Mouse (Mus musculus): ENCODE data around the gene Mettl26. TPM values are rescaled to one million over a fixed set of nuclear protein-coding genes. Genes with fewer than 3 reads are reported as not detected.

Gene Mettl26
- polyA plus RNA-seq, 1 experiment from 2014 or later, result 50.7 TPM

DNA sequence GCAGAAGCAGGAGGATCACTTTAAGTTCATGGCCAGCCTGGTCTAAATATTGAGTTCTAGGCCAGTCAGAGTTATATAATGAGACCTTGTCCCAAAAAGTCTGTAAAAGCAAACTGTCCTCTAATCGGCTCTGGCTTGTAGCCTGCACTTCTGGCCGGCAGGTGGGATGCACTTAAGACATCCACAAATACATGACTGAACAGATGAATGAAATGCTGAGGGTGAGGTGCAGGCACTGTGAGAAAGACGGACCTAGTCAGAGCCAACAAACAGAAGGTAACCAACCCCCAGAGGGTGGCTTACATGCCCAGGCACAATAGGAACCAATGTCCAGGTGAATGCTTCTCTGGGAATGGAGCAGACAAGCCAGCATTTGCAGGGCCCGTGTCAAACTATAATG, 39.4 kb downstream of the Mettl26 start:
- Histone ChIP-seq H3K36me3 (ENCODE audit: insufficient read depth, low read length) (no peaks in the 10 kb centered on the region), H3K4me1 (ENCODE audit: insufficient read depth, low read depth, low read length) (peaks cover 8% of the 10 kb centered on the region; the same call in 1 of the 2 replicates), H3K27ac (ENCODE audit: low read length) (peak overlapping the region; percentile 10; the same call in 1 of the 2 replicates), H3K4me3 (ENCODE audit: low read depth, low read length) (no peak overlapping the region), H3K9ac (replicated peaks; ENCODE audit: low read depth) (no peak overlapping the region), H3K4me2 (replicated peaks; ENCODE audit: low read depth, low read length) (no peak overlapping the region), H3K9me3 (ENCODE audit: low read length) (no peaks in the 10 kb centered on the region), H3K27me3 (replicated peaks; ENCODE audit: insufficient read depth, low read length) (no peaks in the 10 kb centered on the region)
- ATAC-seq (no peak), DNase-seq (ENCODE audit: low spot score) (no peak)
- WGBS, result 66% methylated on average over 4 of the region's 4 CpGs
- TF ChIP-seq CTCF (IDR thresholded peaks at IDR 0.05) (no peak), EP300 (IDR thresholded peaks at IDR 0.05) (no peak)

DNA sequence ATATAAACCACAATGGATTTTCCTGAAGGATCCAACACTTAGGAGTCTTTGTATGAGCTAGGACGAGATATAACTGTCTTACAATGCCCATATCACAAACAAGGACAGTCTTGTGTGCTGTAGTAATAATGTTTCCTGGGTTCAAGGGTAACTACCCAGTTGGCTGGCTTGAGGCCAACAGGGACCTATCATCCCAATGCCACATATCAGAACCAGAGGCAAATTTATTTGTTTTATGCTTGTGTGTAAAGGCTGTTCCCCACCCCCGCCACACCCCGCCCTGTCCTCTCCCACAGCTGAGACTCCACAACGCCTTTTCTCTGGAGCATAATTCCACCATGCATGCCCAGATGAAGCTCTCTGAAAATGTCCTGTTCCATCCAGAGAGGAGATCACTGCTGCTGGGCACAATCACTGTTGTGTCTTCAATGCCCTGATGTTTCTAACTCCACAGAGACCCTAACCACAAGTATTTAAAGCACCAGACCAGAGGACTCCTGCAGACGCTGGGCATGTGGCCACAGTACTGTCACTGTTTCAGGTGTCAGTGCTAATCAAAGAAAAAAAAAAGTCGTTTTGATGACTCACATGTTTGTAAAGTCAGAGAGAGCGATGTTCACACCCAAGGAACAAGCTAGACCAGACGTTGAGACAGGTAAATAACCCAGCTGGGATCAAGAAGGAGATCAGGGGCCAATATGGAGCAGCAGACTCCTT, 42.2 kb downstream of the Mettl26 start:
- ATAC-seq, result no peak

DNA sequence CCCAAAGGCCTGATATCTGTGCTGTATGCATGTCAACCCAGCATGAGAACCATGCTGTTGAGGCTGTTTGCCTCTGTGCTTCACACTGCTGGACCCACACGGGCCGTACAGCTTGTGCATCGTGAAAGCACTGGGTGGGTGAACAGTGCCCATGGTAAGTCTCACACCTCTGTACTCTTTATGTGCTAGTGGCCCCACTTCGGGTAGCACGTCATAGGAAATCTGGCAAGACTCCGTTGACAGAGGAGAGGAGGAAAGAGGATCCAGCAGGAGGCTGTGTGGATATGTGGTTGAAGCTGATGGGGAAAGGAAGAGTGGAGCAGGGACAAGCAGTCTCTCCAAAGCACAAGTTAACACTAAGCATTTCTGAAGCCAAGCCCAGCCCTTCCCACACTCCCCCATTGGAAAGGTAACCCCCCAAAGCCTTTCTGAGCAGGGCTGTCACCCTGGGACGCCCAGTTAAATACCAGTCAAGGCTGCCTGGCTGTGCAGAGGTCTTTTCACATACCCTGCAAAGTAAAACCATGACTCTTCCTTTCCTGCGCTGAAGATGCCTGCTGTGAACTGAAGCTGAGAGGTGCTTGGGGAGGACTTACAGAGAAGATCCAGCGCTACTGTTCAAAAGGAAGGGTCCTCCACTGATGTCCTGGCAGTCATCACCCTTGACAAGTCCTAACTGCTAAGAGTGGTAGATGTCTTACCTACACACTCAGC, 43.3 kb downstream of the Mettl26 start:
- Histone ChIP-seq H3K27ac (ENCODE audit: low read length) (0 out of 2 replicates have a peak overlapping the region, but pooled peaks have one; percentile 82), H3K9ac (replicated peaks; ENCODE audit: low read depth) (peak overlapping the region; percentile 79), H3K4me1 (ENCODE audit: insufficient read depth, low read depth, low read length) (peaks cover 8% of the 10 kb centered on the region; the same call in 1 of the 2 replicates), H3K4me3 (ENCODE audit: low read depth, low read length) (peak overlapping the region; percentile 95; the same call in 1 of the 2 replicates), H3K9me3 (ENCODE audit: low read length) (no peaks in the 10 kb centered on the region), H3K4me2 (replicated peaks; ENCODE audit: low read depth, low read length) (peak overlapping the region; percentile 94), H3K36me3 (ENCODE audit: insufficient read depth, low read length) (no peaks in the 10 kb centered on the region), H3K27me3 (replicated peaks; ENCODE audit: insufficient read depth, low read length) (no peaks in the 10 kb centered on the region)
- 77% methylated on average over 9 of the region's 9 CpGs for WGBS
- ATAC-seq (no peak), DNase-seq (ENCODE audit: low spot score) (no peak)
- TF ChIP-seq EP300 (IDR thresholded peaks at IDR 0.05), result no peak
- no peak for TF ChIP-seq CTCF (IDR thresholded peaks at IDR 0.05)

More for the DNA sequence above, 42.2 kb downstream of the Mettl26 start:
- no peaks in the 10 kb centered on the region for H3K36me3 ChIP-seq (ENCODE audit: insufficient read depth, low read length)
- no peaks in the 10 kb centered on the region for H3K27me3 ChIP-seq (replicated peaks; ENCODE audit: insufficient read depth, low read length)
- H3K4me1 ChIP-seq (ENCODE audit: insufficient read depth, low read depth, low read length), result peaks cover 8% of the 10 kb centered on the region; the same call in 1 of the 2 replicates
- no peak for DNase-seq (ENCODE audit: low spot score)
- no peak overlapping the region for H3K9ac ChIP-seq (replicated peaks; ENCODE audit: low read depth)
- no peaks in the 10 kb centered on the region for H3K9me3 ChIP-seq (ENCODE audit: low read length)
- WGBS, result 70% methylated on average over 8 of the region's 8 CpGs
- H3K27ac ChIP-seq (ENCODE audit: low read length), result no peak overlapping the region
- H3K4me2 ChIP-seq (replicated peaks; ENCODE audit: low read depth, low read length), result no peak overlapping the region
- TF ChIP-seq EP300 (IDR thresholded peaks at IDR 0.05), result no peak
- TF ChIP-seq CTCF (IDR thresholded peaks at IDR 0.05), result no peak
- no peak overlapping the region for H3K4me3 ChIP-seq (ENCODE audit: low read depth, low read length)

DNA sequence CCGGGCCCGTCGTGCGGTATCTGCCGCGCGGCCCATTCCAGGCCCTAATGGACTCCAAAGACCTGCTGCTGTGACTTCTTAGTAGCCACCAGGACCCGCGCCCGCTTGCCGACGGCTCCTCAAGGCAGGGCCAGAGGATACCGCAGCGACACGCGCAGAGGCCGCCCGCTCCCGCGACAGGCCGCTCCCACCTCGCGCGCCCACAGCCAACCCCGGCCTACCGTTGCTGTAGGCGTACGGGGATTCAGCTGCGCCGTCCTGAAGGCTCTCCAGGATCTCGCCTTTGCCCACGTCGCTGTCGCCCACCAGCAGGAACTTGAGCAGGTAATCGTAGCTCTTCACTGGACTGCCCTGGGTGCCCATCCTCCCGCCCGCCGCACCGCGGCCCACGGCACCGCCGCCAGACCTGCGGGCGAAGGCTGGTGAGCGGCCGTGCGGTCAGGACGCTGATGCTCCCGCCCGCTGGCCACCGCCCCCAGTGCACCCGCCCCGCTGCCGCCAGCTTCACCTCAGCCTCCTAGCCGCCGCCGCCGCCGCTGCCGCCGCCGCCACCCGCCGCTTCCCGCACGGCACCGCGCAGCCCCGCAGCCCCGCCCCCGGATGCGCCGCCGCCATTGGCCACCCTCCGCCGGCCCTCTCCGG, 44.4 kb downstream of the Mettl26 start, which contains the start of gene Rab40c:
Gene Rab40c, minus strand, starts transcription at position 584 of the 642 bp plus-strand sequence.
- Histone ChIP-seq H3K4me1 (ENCODE audit: insufficient read depth, low read depth, low read length) (peaks cover 8% of the 10 kb centered on the region; the same call in 1 of the 2 replicates), H3K9ac (replicated peaks; ENCODE audit: low read depth) (peak within 1 kb of the TSS; percentile 79), H3K27me3 (replicated peaks; ENCODE audit: insufficient read depth, low read length) (no peaks in the 10 kb centered on the region), H3K27ac (ENCODE audit: low read length) (peak within 1 kb of the TSS; percentile 95), H3K9me3 (ENCODE audit: low read length) (no peaks in the 10 kb centered on the region), H3K4me2 (replicated peaks; ENCODE audit: low read depth, low read length) (peak within 1 kb of the TSS; percentile 94), H3K36me3 (ENCODE audit: insufficient read depth, low read length) (no peaks in the 10 kb centered on the region), H3K4me3 (ENCODE audit: low read depth, low read length) (peak within 1 kb of the TSS; percentile 95)
- no peak for DNase-seq (ENCODE audit: low spot score)
- TF ChIP-seq CTCF (IDR thresholded peaks at IDR 0.05), result no peak
- no peak for TF ChIP-seq EP300 (IDR thresholded peaks at IDR 0.05)
- ATAC-seq, result peak; percentile 2; the same call in 1 of the 2 replicates
- under 1% methylated on average over 51 of the region's 78 CpGs for WGBS

DNA sequence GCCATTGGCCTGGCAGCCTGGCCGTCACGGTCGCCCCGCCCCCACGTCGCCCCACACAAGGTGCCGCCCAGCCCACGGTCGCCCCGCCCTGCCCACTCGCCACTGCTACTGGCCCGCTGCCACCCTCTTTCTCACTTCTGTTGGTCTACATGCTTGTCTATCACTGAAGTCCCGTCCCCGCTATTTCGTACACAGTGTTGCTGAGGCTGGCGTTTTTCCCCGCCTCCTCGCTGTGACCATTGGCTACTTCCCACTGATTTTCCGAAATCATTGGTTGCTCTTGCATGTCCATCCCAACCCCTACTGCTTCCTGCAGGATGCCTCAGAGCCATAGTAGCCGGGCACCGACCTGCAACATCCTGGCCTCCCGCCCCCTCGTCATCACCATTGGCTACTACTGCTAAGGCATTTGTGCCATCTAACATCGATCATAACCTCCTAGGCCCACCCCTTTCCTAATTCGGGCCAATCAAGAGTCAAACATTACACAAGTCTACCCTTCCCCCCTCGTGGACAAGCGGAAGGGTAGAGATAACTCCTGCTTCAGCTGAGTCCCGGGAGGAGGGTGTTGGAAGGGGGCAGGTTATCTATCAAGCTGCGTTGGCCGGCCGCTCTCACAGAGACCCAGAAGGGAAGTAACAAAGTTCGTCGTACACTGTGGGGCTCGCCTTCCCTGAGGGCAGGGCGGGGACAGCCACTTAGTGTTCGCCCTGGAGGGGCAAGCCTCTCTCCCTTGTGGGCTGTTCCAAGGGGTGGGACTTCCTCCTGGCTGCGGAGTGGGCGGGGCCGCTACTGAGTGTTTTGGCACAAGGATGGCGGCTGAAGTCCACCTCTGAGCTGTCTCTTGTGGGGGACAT, 45.1 kb downstream of the Mettl26 start:
- H3K4me2 ChIP-seq (replicated peaks; ENCODE audit: low read depth, low read length), result peak overlapping the region; percentile 94
- no peaks in the 10 kb centered on the region for H3K27me3 ChIP-seq (replicated peaks; ENCODE audit: insufficient read depth, low read length)
- no peaks in the 10 kb centered on the region for H3K36me3 ChIP-seq (ENCODE audit: insufficient read depth, low read length)
- TF ChIP-seq EP300 (IDR thresholded peaks at IDR 0.05), result peak; percentile 88
- no peak; the same call in 1 of the 2 replicates for TF ChIP-seq CTCF (IDR thresholded peaks at IDR 0.05)
- peak; percentile 95 for ATAC-seq
- peak overlapping the region; percentile 95 for H3K4me3 ChIP-seq (ENCODE audit: low read depth, low read length)
- DNase-seq (ENCODE audit: low spot score), result peak; percentile 100
- peak overlapping the region; percentile 43 for H3K9ac ChIP-seq (replicated peaks; ENCODE audit: low read depth)
- under 1% methylated on average over 31 of the region's 40 CpGs for WGBS
- peak overlapping the region; percentile 95 for H3K27ac ChIP-seq (ENCODE audit: low read length)
- H3K9me3 ChIP-seq (ENCODE audit: low read length), result no peaks in the 10 kb centered on the region
- H3K4me1 ChIP-seq (ENCODE audit: insufficient read depth, low read depth, low read length), result 0 out of 2 replicates have a peak, but pooled peaks cover 8% of the 10 kb centered on the region

Data from lung, postnatal 0 days (tissue).